Mouse (Mus musculus) midbrain, embryonic 13.5 days (tissue): ENCODE results near the gene Wfdc13. TPM values are rescaled to one million over a fixed set of nuclear protein-coding genes. Genes with fewer than 3 reads are reported as not detected.

Experiments used
- ATAC-seq: fragments of 200-750 bp; cut with Nextera tagmentation; 2 replicates; pipeline ENCODE4 v1.8.0; 2017; ENCODE audit warnings: mild to moderate bottlenecking, moderate TSS enrichment, moderate library complexity
- H3K27ac ChIP-seq: fragments of 300-500 bp; sonication (generic); 2 replicates; pipeline ENCODE4 v1.5.1; 2015; ENCODE audit warnings: inconsistent platforms, mild to moderate bottlenecking, moderate library complexity
- H3K27me3 ChIP-seq: fragments of 300-500 bp; sonication (generic); 2 replicates; pipeline ENCODE4 v1.6.1; 2015; ENCODE audit warnings: mild to moderate bottlenecking, inconsistent platforms
- H3K36me3 ChIP-seq: fragments of 300-500 bp; sonication (generic); 2 replicates; pipeline ENCODE4 v1.6.1; 2015; ENCODE audit warnings: mild to moderate bottlenecking, inconsistent platforms
- H3K4me1 ChIP-seq: fragments of 300-500 bp; sonication (generic); replicated peaks from 2 replicates; pipeline ENCODE4 v1.6.1; 2015; ENCODE audit warnings: inconsistent platforms
- H3K4me2 ChIP-seq: fragments of 300-500 bp; sonication (generic); replicated peaks from 2 replicates; pipeline ENCODE4 v1.6.1; 2015; ENCODE audit warnings: moderate library complexity, mild to moderate bottlenecking, inconsistent platforms
- H3K4me3 ChIP-seq: fragments of 300-500 bp; sonication (generic); replicated peaks from 2 replicates; pipeline ENCODE4 v1.5.1; 2015; ENCODE audit warnings: mild to moderate bottlenecking, inconsistent platforms
- H3K9ac ChIP-seq: fragments of 300-500 bp; sonication (generic); replicated peaks from 2 replicates; pipeline ENCODE4 v1.6.1; 2015; ENCODE audit warnings: mild to moderate bottlenecking, inconsistent platforms
- H3K9me3 ChIP-seq: fragments of 300-500 bp; sonication (generic); 2 replicates; pipeline ENCODE4 v1.6.1; 2016; ENCODE audit warnings: mild to moderate bottlenecking, inconsistent platforms
- WGBS: fragments of 180-500 bp; shearing (Covaris S2); methylation state at CpG from one replicate; pipeline ENCODE4 v1.1.7; 2015; 5-methylcytosine and 5-hydroxymethylcytosine counted together
- polyA plus RNA-seq: library from polyadenylated mRNA; unstranded; fragments of >200 nt; fragmentation: Nextera tagmentation; extraction: Ambion mirVana; gene quantifications from 2 replicates; pipeline ENCODE4 v1.2.1, GENCODE M21; 2015

Gene Wfdc13
- polyA plus RNA-seq, 1 experiment from 2014 or later, result not detected

- WGBS, result 31% methylated on average over 6 of the region's 6 CpGs
- no peaks in the 10 kb centered on the region for H3K36me3 ChIP-seq
- no peak overlapping the region for H3K9ac ChIP-seq
- H3K4me3 ChIP-seq, result no peak overlapping the region
- no peaks in the 10 kb centered on the region for H3K4me1 ChIP-seq
- H3K27me3 ChIP-seq, result no peaks in the 10 kb centered on the region
- no peaks in the 10 kb centered on the region for H3K9me3 ChIP-seq
- no peak overlapping the region for H3K27ac ChIP-seq
- H3K4me2 ChIP-seq, result no peak overlapping the region
- no peak for ATAC-seq
These were observed 41.1 kb downstream of the Wfdc13 start for GRCm38 (mm10) chr2:164725895-164726619.

GRCm38 (mm10) chr2:164731719-164732118, 46.8 kb downstream of the Wfdc13 start:
- H3K9ac ChIP-seq, result no peak overlapping the region
- H3K27ac ChIP-seq, result no peak overlapping the region
- H3K4me3 ChIP-seq, result no peak overlapping the region
- no peak overlapping the region for H3K4me2 ChIP-seq
- no peaks in the 10 kb centered on the region for H3K9me3 ChIP-seq
- no peaks in the 10 kb centered on the region for H3K36me3 ChIP-seq
- no peaks in the 10 kb centered on the region for H3K27me3 ChIP-seq
- WGBS, result 86% methylated on average over 5 of the region's 5 CpGs
- H3K4me1 ChIP-seq, result no peaks in the 10 kb centered on the region
- no peak for ATAC-seq

GRCm38 (mm10) chr2:164733259-164733658, 48.4 kb downstream of the Wfdc13 start:
- no peaks in the 10 kb centered on the region for H3K4me1 ChIP-seq
- H3K9ac ChIP-seq, result no peak overlapping the region
- no peak overlapping the region for H3K4me3 ChIP-seq
- ATAC-seq, result no peak
- H3K27ac ChIP-seq, result no peak overlapping the region
- no peaks in the 10 kb centered on the region for H3K9me3 ChIP-seq
- no peaks in the 10 kb centered on the region for H3K27me3 ChIP-seq
- 93% methylated on average over 2 of the region's 2 CpGs for WGBS
- H3K36me3 ChIP-seq, result no peaks in the 10 kb centered on the region
- H3K4me2 ChIP-seq, result no peak overlapping the region

GRCm38 (mm10) chr2:164734839-164735238, 49.9 kb downstream of the Wfdc13 start:
- H3K4me2 ChIP-seq, result no peak overlapping the region
- no peak overlapping the region for H3K9ac ChIP-seq
- no peaks in the 10 kb centered on the region for H3K27me3 ChIP-seq
- H3K4me1 ChIP-seq, result no peaks in the 10 kb centered on the region
- H3K9me3 ChIP-seq, result no peaks in the 10 kb centered on the region
- no peak overlapping the region for H3K4me3 ChIP-seq
- H3K27ac ChIP-seq, result no peak overlapping the region
- H3K36me3 ChIP-seq, result no peaks in the 10 kb centered on the region
- ATAC-seq, result no peak
- 87% methylated on average over 5 of the region's 5 CpGs for WGBS

GRCm38 (mm10) chr2:164735446-164735845, 50.5 kb downstream of the Wfdc13 start:
- H3K36me3 ChIP-seq, result no peaks in the 10 kb centered on the region
- WGBS, result 94% methylated on average over 5 of the region's 5 CpGs
- ATAC-seq, result no peak
- no peaks in the 10 kb centered on the region for H3K9me3 ChIP-seq
- H3K4me2 ChIP-seq, result no peak overlapping the region
- H3K4me3 ChIP-seq, result no peak overlapping the region
- H3K9ac ChIP-seq, result no peak overlapping the region
- no peaks in the 10 kb centered on the region for H3K27me3 ChIP-seq
- H3K27ac ChIP-seq, result no peak overlapping the region
- no peaks in the 10 kb centered on the region for H3K4me1 ChIP-seq

Other genes with a start within 250 kb of the Wfdc13 start
- 6.5 and 7.3 TPM in 2 replicates for gene Sdc4, start 241.2 kb upstream of the Wfdc13 start, polyA plus RNA-seq
- gene Sys1, start 228.1 kb upstream of the Wfdc13 start, polyA plus RNA-seq, result 77.6 and 81.1 TPM in 2 replicates
- gene Gm20458, start 224.1 kb upstream of the Wfdc13 start, polyA plus RNA-seq, result 4.5 and 5.2 TPM in 2 replicates
- gene Trp53tg5, start 211.4 kb upstream of the Wfdc13 start, polyA plus RNA-seq, result not detected in 2 replicates
- gene Dbndd2, start 199.0 kb upstream of the Wfdc13 start, polyA plus RNA-seq, result 8.7 and 8.8 TPM in 2 replicates
- gene Pigt, start 187.6 kb upstream of the Wfdc13 start, polyA plus RNA-seq, result 64.2 and 67.8 TPM in 2 replicates
- 5.7 and 6.8 TPM in 2 replicates for gene Wfdc2, start 122.7 kb upstream of the Wfdc13 start, polyA plus RNA-seq
- not detected in 2 replicates for gene Spint3, start 111.6 kb upstream of the Wfdc13 start, polyA plus RNA-seq
- gene Wfdc6a, start 99.7 kb upstream of the Wfdc13 start, polyA plus RNA-seq, result not detected in 2 replicates
- not detected in 2 replicates for gene Eppin, start 91.5 kb upstream of the Wfdc13 start, polyA plus RNA-seq
- gene Wfdc6b, start 71.6 kb upstream of the Wfdc13 start, polyA plus RNA-seq, result not detected in 2 replicates
- not detected in 2 replicates for gene Wfdc8, start 71.5 kb upstream of the Wfdc13 start, polyA plus RNA-seq
- not detected in 2 replicates for gene Wfdc16, start 46.3 kb upstream of the Wfdc13 start, polyA plus RNA-seq
- gene Wfdc10, start 29.1 kb upstream of the Wfdc13 start, polyA plus RNA-seq, result not detected in 2 replicates
- gene Wfdc9, start 28.5 kb upstream of the Wfdc13 start, polyA plus RNA-seq, result not detected in 2 replicates
- not detected in 2 replicates for gene Wfdc11, start 11.0 kb upstream of the Wfdc13 start, polyA plus RNA-seq
- not detected in 2 replicates for gene Spint4, start 13.4 kb downstream of the Wfdc13 start, polyA plus RNA-seq
- gene Spint5, start 30.2 kb downstream of the Wfdc13 start, polyA plus RNA-seq, result not detected in 2 replicates
- 1.2 and 1.3 TPM in 2 replicates for gene Wfdc3, start 60.8 kb downstream of the Wfdc13 start, polyA plus RNA-seq
- gene Dnttip1, start 60.9 kb downstream of the Wfdc13 start, polyA plus RNA-seq, result 65.4 and 72.6 TPM in 2 replicates
- 203 and 208 TPM in 2 replicates for gene Ube2c, start 84.8 kb downstream of the Wfdc13 start, polyA plus RNA-seq
- gene Tnnc2, start 94.9 kb downstream of the Wfdc13 start, polyA plus RNA-seq, result not detected in 2 replicates
- gene Snx21, start 100.7 kb downstream of the Wfdc13 start, polyA plus RNA-seq, result 17.2 and 19.1 TPM in 2 replicates
- 19.9 and 20.4 TPM in 2 replicates for gene Acot8, start 119.8 kb downstream of the Wfdc13 start, polyA plus RNA-seq
- gene Zswim3, start 120.0 kb downstream of the Wfdc13 start, polyA plus RNA-seq, result 15.2 and 15.5 TPM in 2 replicates
- 25.4 and 25.8 TPM in 2 replicates for gene Zswim1, start 137.6 kb downstream of the Wfdc13 start, polyA plus RNA-seq
- not detected in 2 replicates for gene Spata25, start 143.4 kb downstream of the Wfdc13 start, polyA plus RNA-seq
- gene Ctsa, start 147.8 kb downstream of the Wfdc13 start, polyA plus RNA-seq, result 92.0 and 94.2 TPM in 2 replicates
- gene Neurl2, start 148.3 kb downstream of the Wfdc13 start, polyA plus RNA-seq, result 4.7 TPM in 2 replicates
- gene Pltp, start 172.6 kb downstream of the Wfdc13 start, polyA plus RNA-seq, result 69.1 and 96.1 TPM in 2 replicates
- 98.1 and 108 TPM in 2 replicates for gene Pcif1, start 194.2 kb downstream of the Wfdc13 start, polyA plus RNA-seq
- 13.5 and 15.1 TPM in 2 replicates for gene Zfp335, start 226.7 kb downstream of the Wfdc13 start, polyA plus RNA-seq